Mouse (Mus musculus) CD8-positive naive resting alpha-beta T cell, adult 2 months (primary cell): ENCODE results near the gene Capn11.
"Not testable (repeated sequence)": the region's sequence is repeated elsewhere in the genome, so short reads cannot be mapped to it uniquely, and the experiment has no call there.

Experiments
- DNase-seq, 2 experiments: peaks; one replicate each; pipeline ENCODE4 v3.0.0; 2022; ENCODE audit warnings: low read depth in 2 of 2, low spot score in 2 of 2

Gene Capn11

GRCm38 (mm10) chr17:45629861-45630694 is 29.0 kb downstream of the Capn11 start:
- DNase-seq: peak; percentile 37 to 60

GRCm38 (mm10) chr17:45628885-45629855 is 30.0 kb downstream of the Capn11 start:
- DNase-seq: no peak

- no peak for DNase-seq
These were observed 31.0 kb downstream of the Capn11 start for GRCm38 (mm10) chr17:45628160-45628559.

- peak; percentile 58 to 77 for DNase-seq
These were observed 32.5 kb downstream of the Capn11 start for GRCm38 (mm10) chr17:45626577-45627134.

- DNase-seq: not testable (repeated sequence)
These were observed 35.7 kb downstream of the Capn11 start for GRCm38 (mm10) chr17:45623425-45623824.

GRCm38 (mm10) chr17:45619386-45620256 is 39.5 kb downstream of the Capn11 start:
- DNase-seq: no peak

GRCm38 (mm10) chr17:45618941-45619385 is 40.2 kb downstream of the Capn11 start:
- DNase-seq: no peak

- no peak for DNase-seq
These were observed 41.5 kb downstream of the Capn11 start for GRCm38 (mm10) chr17:45617655-45618054.

- no peak for DNase-seq
These were observed 42.4 kb downstream of the Capn11 start for GRCm38 (mm10) chr17:45616679-45617078.

- no peak for DNase-seq
These were observed 43.0 kb downstream of the Capn11 start for GRCm38 (mm10) chr17:45616046-45616650.

GRCm38 (mm10) chr17:45612921-45613320 is 46.2 kb downstream of the Capn11 start:
- no peak for DNase-seq

GRCm38 (mm10) chr17:45612008-45612407 is 47.1 kb downstream of the Capn11 start:
- DNase-seq: no peak

- no peak for DNase-seq
These were observed 48.8 kb downstream of the Capn11 start for GRCm38 (mm10) chr17:45610144-45610866.

- DNase-seq: no peak
These were observed 50.7 kb downstream of the Capn11 start for GRCm38 (mm10) chr17:45608396-45608795.

- DNase-seq: no peak
These were observed 51.9 kb downstream of the Capn11 start for GRCm38 (mm10) chr17:45606992-45607879.

- no peak for DNase-seq
These were observed 56.1 kb downstream of the Capn11 start for GRCm38 (mm10) chr17:45602984-45603383.

- DNase-seq: no peak
These were observed 57.2 kb downstream of the Capn11 start, which contains the start of gene Mymx for GRCm38 (mm10) chr17:45601877-45602304. Mymx (minus strand) TSS chr17:45602102.

GRCm38 (mm10) chr17:45601325-45601724 is 57.8 kb downstream of the Capn11 start:
- DNase-seq: no peak
